Mouse (Mus musculus) ES-E14 (cell line): ENCODE measurements at regions not wholly inside any gene's neighbourhood (a gene's known extent, or its start where the extent isn't known, plus 50 kb on each side); places are given as distances from the start of the nearest gene placed in this dataset.

Experiments used
- DNase-seq: peaks from one replicate; pipeline ENCODE4 v3.0.0-alpha.2; 2013; ENCODE audit warnings: low read depth, low spot score
- H3K27ac ChIP-seq: 2 replicates; pipeline ENCODE4 v1.5.1; 2012; ENCODE audit warnings: low read depth, mild to moderate bottlenecking, low read length, moderate library complexity, mixed read lengths; ENCODE audit not compliant: poor library complexity, insufficient read depth, severe bottlenecking
- H3K36me3 ChIP-seq: 2 replicates; pipeline ENCODE4 v1.6.1; 2012; ENCODE audit warnings: mild to moderate bottlenecking, low read length, moderate library complexity, mixed read lengths; ENCODE audit not compliant: control insufficient read depth, poor library complexity, insufficient read depth, severe bottlenecking
- H3K4me1 ChIP-seq, 2 experiments: fragments of 150-350 bp in 1 of 2; sonication (generic) in 1 of 2; 2 replicates each; pipeline ENCODE4 v1.6.1; 2012; ENCODE audit warnings: low read length in 2 of 2, mild to moderate bottlenecking in 1 of 2, mixed read lengths in 1 of 2; ENCODE audit not compliant: control insufficient read depth in 2 of 2, insufficient read depth in 2 of 2, poor library complexity in 1 of 2
- H3K4me3 ChIP-seq, 2 experiments: fragments of 150-350 bp in 1 of 2; sonication (generic) in 1 of 2; 2 replicates each; pipeline ENCODE4 v1.5.1; 2012; ENCODE audit warnings: low read length in 2 of 2, low read depth in 1 of 2, mild to moderate bottlenecking in 1 of 2, mixed read lengths in 1 of 2; ENCODE audit not compliant: insufficient read depth in 1 of 2, poor library complexity in 1 of 2, severe bottlenecking in 1 of 2
- H3K9ac ChIP-seq: 2 replicates; pipeline ENCODE4 v1.6.1; 2012; ENCODE audit warnings: low read depth, mild to moderate bottlenecking, low read length, mixed read lengths; ENCODE audit not compliant: poor library complexity, insufficient read depth, severe bottlenecking
- H3K9me3 ChIP-seq: fragments of 150-350 bp; sonication (generic); 2 replicates; pipeline ENCODE4 v1.6.1; 2012; ENCODE audit warnings: low read depth, mild to moderate bottlenecking, low read length; ENCODE audit not compliant: control insufficient read depth, insufficient read depth
- CHD2 ChIP-seq: IDR thresholded peaks from 2 replicates; pipeline ENCODE4 v1.6.1; 2014; ENCODE audit warnings: mild to moderate bottlenecking, low read depth, low read length, inconsistent platforms
- HCFC1 ChIP-seq: IDR thresholded peaks from 2 replicates; pipeline ENCODE4 v1.6.1; 2012; ENCODE audit warnings: low read length, inconsistent platforms, borderline replicate concordance; ENCODE audit not compliant: insufficient read depth
- MAFK ChIP-seq: IDR thresholded peaks from 2 replicates; pipeline ENCODE4 v1.6.1; 2014; ENCODE audit warnings: mild to moderate bottlenecking, low read depth, low read length, inconsistent platforms; ENCODE audit not compliant: insufficient read depth
- ZC3H11A ChIP-seq: IDR thresholded peaks from 2 replicates; pipeline ENCODE4 v1.6.1; 2012; ENCODE audit warnings: low read depth, mild to moderate bottlenecking, inconsistent platforms, low read length, borderline replicate concordance
- ZNF384 ChIP-seq: IDR thresholded peaks from 2 replicates; pipeline ENCODE4 v1.6.1; 2012; ENCODE audit warnings: low read depth, low read length, inconsistent platforms
- in situ Hi-C, 2 experiments: fragments of 600-800 bp; cut with MboI; formaldehyde crosslinking; loops; one replicate each; pipeline ENCODE4 v1.15.1; 2025; ENCODE audit warnings: low sequenced_read_pairs in 2 of 2, inconsistent platforms in 1 of 2; ENCODE audit not compliant: unreplicated experiment in 2 of 2

DNA sequence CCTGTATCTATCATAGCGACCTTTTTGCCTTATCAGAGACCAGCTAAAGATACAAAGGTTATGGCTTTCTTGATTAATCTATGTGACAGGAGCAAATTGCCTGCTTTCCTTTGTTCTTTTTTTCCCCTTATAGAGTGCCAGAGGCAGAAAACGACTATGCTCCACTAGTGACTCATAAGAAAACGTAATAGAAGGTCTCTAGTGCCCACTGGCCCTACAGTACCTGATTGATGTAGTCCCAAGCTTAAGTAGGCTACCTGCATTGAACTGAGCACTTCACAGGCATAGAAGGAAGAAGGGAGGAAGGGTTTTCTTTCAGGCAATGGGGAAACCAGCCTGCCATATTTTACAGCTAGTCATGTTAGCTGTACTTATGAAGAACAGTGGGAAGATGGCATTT lies 116.0 kb upstream of the Tusc1 start:
- H3K9ac ChIP-seq = no peak overlapping the region
- DNase-seq = no peak
- H3K36me3 ChIP-seq = no peaks in the 10 kb centered on the region
- no peak for TF ChIP-seq ZC3H11A
- TF ChIP-seq ZNF384 = no peak
- no peak for TF ChIP-seq HCFC1
- in situ Hi-C loops = no loop called here
- no peaks in the 10 kb centered on the region for H3K4me1 ChIP-seq
- H3K9me3 ChIP-seq = no peaks in the 10 kb centered on the region
- H3K4me3 ChIP-seq = no peak overlapping the region
- no peak overlapping the region for H3K27ac ChIP-seq

DNA sequence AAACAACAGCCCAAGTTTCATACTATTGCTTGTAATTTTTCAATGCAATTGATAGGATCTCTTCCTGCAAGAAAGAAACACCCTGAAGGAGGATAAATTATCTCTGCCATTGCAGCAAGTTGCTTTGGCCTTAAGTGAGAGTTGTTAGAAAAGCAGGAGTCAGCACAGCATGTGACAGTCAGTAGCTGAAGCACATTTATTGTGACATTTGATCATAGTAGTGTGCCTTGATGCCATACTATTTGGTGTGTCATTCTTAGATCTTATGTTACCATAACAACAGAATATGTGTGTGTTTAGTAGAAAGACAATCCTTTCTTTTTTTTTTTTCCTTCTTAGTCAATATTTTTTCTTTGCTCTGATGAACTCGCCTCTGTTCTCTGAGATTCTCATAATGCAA lies 115.5 kb upstream of the Tusc1 start:
- H3K36me3 ChIP-seq = no peaks in the 10 kb centered on the region
- TF ChIP-seq HCFC1 (no peak), MAFK (no peak), ZC3H11A (no peak), CHD2 (no peak), ZNF384 (no peak)
- no peak overlapping the region for H3K27ac ChIP-seq
- DNase-seq = no peak
- H3K4me3 ChIP-seq = no peak overlapping the region
- no peak overlapping the region for H3K9ac ChIP-seq
- H3K4me1 ChIP-seq = no peaks in the 10 kb centered on the region
- no peaks in the 10 kb centered on the region for H3K9me3 ChIP-seq
- in situ Hi-C loops = no loop called here

DNA sequence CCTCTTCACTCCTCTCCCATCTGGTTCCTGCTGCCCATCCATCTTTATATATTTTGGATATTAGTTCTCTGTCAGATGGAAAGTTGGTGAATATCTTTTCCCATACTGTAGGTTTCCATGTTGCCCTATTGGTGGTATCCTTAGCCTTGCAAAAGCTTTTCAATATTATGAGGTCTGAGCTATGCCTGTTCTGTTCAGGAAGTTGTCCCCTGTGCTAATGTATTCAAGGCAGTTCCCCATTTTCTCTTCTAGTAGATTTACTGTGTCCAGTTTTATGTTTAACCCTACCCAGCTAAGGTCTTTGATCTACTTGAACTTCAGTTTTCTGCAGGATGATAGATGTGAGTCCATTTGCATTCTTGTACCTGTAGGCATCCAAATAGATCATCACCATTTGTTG lies 109.4 kb upstream of the Tusc1 start:
- DNase-seq = no peak
- Histone ChIP-seq H3K9ac (no peak overlapping the region), H3K36me3 (no peaks in the 10 kb centered on the region), H3K4me3 (no peak overlapping the region), H3K4me1 (no peaks in the 10 kb centered on the region), H3K9me3 (no peaks in the 10 kb centered on the region), H3K27ac (no peak overlapping the region)
- in situ Hi-C loops = no loop called here
- TF ChIP-seq ZC3H11A = no peak
- no peak for TF ChIP-seq ZNF384
- TF ChIP-seq MAFK = no peak
- no peak for TF ChIP-seq HCFC1
- no peak for TF ChIP-seq CHD2

DNA sequence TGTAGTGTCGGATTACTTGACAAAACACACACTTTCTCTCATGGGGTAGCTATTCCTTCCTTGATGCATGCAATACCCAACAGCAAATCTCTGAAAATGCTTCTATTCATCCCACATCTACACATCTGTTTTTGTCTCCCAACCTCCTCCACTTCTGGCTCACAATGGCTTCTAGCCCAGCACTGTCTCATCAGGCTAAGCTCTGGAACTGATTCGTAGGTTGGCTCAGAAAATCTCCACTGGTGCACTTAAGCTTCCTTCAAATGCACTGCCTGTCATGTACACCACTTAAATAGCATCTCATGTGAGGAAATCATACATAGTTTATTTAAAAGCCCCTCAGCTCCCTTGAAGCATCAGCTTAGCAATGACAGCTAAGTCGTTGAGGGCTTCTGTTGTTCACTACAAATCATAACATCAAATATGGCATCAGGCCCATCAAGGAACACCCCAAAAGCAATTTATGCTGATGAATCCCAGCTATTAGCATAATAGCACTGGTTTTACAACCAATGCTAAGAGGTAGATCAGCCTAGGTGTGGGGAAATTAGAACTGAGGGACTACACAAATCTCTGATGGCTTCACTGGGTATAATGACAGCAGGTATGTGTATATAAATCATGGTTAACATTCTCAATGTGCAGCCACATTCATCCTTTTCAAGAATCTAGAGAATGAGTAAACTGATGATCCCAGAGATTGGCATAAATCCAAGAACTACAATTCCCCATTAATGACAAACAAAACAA lies 103.5 kb upstream of the Tusc1 start:
- Histone ChIP-seq H3K4me3 (no peak overlapping the region), H3K27ac (no peak overlapping the region), H3K4me1 (no peaks in the 10 kb centered on the region), H3K36me3 (no peaks in the 10 kb centered on the region), H3K9me3 (no peaks in the 10 kb centered on the region), H3K9ac (no peak overlapping the region)
- TF ChIP-seq CHD2 = no peak
- no peak for TF ChIP-seq HCFC1
- TF ChIP-seq MAFK = no peak
- TF ChIP-seq ZC3H11A = no peak
- no peak for TF ChIP-seq ZNF384
- in situ Hi-C loops = no loop called here
- no peak for DNase-seq
